Mouse (Mus musculus) leukemia stem cell, adult 10-12 weeks (primary cell): ENCODE results near the gene Dhx36. TPM values are rescaled to one million over a fixed set of nuclear protein-coding genes. Genes with fewer than 3 reads are reported as not detected.

ENCODE experiments used
- polyA plus RNA-seq: library from polyadenylated mRNA; stranded (reverse); fragments of >175 nt; gene quantifications from 2 replicates; pipeline ENCODE4 v1.2.3, GENCODE M21; 2012; ENCODE audit warnings: low replicate concordance

The Dhx36 gene
- polyA plus RNA-seq, result 2.6 and 3.2 TPM in 2 replicates

DNA sequence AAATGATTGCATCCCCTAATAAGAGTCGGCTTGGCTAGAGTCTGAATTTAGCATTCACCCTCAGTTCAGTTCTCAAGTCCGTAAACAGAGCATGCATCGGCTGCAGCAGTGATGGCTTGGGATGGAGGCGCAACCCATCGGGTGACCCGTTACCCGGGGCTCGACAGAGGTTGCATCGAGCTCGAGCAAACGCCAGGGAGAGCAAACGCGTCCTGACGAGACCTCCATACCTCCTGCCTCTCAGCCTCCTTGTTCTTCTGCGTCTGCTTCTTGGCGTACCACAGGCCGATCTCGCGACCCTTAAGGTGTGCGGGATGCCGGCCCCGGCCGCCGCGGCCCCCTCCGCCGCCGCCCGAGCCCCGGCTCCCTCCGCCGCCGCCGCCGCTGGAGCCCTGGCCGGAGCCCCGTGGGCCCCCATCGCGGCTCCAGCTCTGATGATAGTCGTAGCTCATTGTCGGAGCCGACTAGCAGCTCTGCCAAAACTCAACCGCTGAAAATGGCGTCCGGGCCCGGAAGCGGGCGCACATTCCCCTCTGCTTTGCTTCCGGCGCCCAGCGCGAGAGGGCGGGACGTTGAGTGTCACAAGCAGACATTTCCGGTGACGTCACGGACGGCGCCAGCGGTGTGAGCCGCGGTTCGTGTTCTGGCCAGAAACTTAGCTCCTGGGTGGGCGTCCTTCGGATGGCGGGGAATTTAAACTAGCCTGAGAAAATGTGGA lies at the start of gene Dhx36:
Gene Dhx36 (minus strand): TSS at position 517 of the 718 bp plus-strand sequence.

Other genes starting within 250 kb of the Dhx36 start
- 0.10 and 0.17 TPM in 2 replicates for gene Arhgef26, start 168.7 kb downstream of the Dhx36 start, polyA plus RNA-seq
- not detected in 2 replicates for gene Gpr149, start 98.1 kb upstream of the Dhx36 start, polyA plus RNA-seq